Mouse (Mus musculus) intestine, embryonic 15.5 days (tissue): Measurements from ENCODE around the gene Kpnb1. TPM values are rescaled to one million over a fixed set of nuclear protein-coding genes. Genes with fewer than 3 reads are reported as not detected.
A peak's percentile ranks its signal among the peaks of the same experiment; 100 is the strongest.

ENCODE experiments used
- ATAC-seq: fragments of 200-750 bp; cut with Nextera tagmentation; 2 replicates; pipeline ENCODE4 v1.8.0; 2017; ENCODE audit warnings: moderate TSS enrichment, moderate library complexity
- H3K27ac ChIP-seq: fragments of 300-500 bp; sonication (generic); 2 replicates; pipeline ENCODE4 v1.5.1; 2015; ENCODE audit warnings: mild to moderate bottlenecking, inconsistent platforms
- H3K27me3 ChIP-seq: fragments of 300-500 bp; sonication (generic); replicated peaks from 2 replicates; pipeline ENCODE4 v1.6.1; 2015; ENCODE audit warnings: inconsistent platforms
- H3K36me3 ChIP-seq: fragments of 300-500 bp; sonication (generic); 2 replicates; pipeline ENCODE4 v1.6.1; 2015; ENCODE audit warnings: inconsistent platforms
- H3K4me1 ChIP-seq: fragments of 300-500 bp; sonication (generic); replicated peaks from 2 replicates; pipeline ENCODE4 v1.6.1; 2015; ENCODE audit warnings: inconsistent platforms
- H3K4me2 ChIP-seq: fragments of 300-500 bp; sonication (generic); replicated peaks from 2 replicates; pipeline ENCODE4 v1.6.1; 2015; ENCODE audit warnings: mild to moderate bottlenecking, inconsistent platforms
- H3K4me3 ChIP-seq: fragments of 300-500 bp; sonication (generic); replicated peaks from 2 replicates; pipeline ENCODE4 v1.5.1; 2015; ENCODE audit warnings: inconsistent platforms
- H3K9ac ChIP-seq: fragments of 300-500 bp; sonication (generic); 2 replicates; pipeline ENCODE4 v1.6.1; 2015; ENCODE audit warnings: inconsistent platforms
- H3K9me3 ChIP-seq: fragments of 300-500 bp; sonication (generic); 2 replicates; pipeline ENCODE4 v1.6.1; 2016; ENCODE audit warnings: inconsistent platforms
- WGBS: fragments of 180-500 bp; shearing (Covaris S2); methylation state at CpG from one replicate; pipeline ENCODE4 v1.1.7; 2015; 5-methylcytosine and 5-hydroxymethylcytosine counted together
- polyA plus RNA-seq: library from polyadenylated mRNA; unstranded; fragments of >200 nt; fragmentation: Nextera tagmentation; extraction: Ambion mirVana; gene quantifications from 2 replicates; pipeline ENCODE4 v1.2.1, GENCODE M21; 2015

Kpnb1 gene
- polyA plus RNA-seq, 1 experiment from 2014 or later = 49.2 TPM

- Histone ChIP-seq H3K27me3 (no peaks in the 10 kb centered on the region), H3K4me1 (peaks cover 3% of the 10 kb centered on the region), H3K36me3 (peaks cover 48% of the 10 kb centered on the region), H3K4me2 (no peak overlapping the region), H3K9me3 (no peaks in the 10 kb centered on the region), H3K4me3 (no peak overlapping the region), H3K9ac (no peak overlapping the region), H3K27ac (no peak overlapping the region)
- 81% methylated on average over 3 of the region's 3 CpGs for WGBS
- ATAC-seq = no peak
These were observed 5.2 kb downstream of the Kpnb1 start for GRCm38 (mm10) chr11:97182446-97182845.

- Histone ChIP-seq H3K9me3 (no peaks in the 10 kb centered on the region), H3K27me3 (no peaks in the 10 kb centered on the region), H3K4me3 (no peak overlapping the region), H3K27ac (no peak overlapping the region), H3K9ac (no peak overlapping the region), H3K4me2 (no peak overlapping the region), H3K36me3 (peaks cover 55% of the 10 kb centered on the region), H3K4me1 (peaks cover 3% of the 10 kb centered on the region)
- WGBS = 72% methylated on average over 5 of the region's 5 CpGs
- ATAC-seq = no peak
These were observed 6.6 kb downstream of the Kpnb1 start for GRCm38 (mm10) chr11:97181061-97181460.

GRCm38 (mm10) chr11:97178198-97178597 is 9.5 kb downstream of the Kpnb1 start:
- no peaks in the 10 kb centered on the region for H3K9me3 ChIP-seq
- 93% methylated on average over 2 of the region's 2 CpGs for WGBS
- no peaks in the 10 kb centered on the region; the same call in 1 of the 2 replicates for H3K4me1 ChIP-seq
- H3K4me2 ChIP-seq = no peak overlapping the region
- H3K36me3 ChIP-seq = peaks cover 65% of the 10 kb centered on the region
- no peak overlapping the region for H3K4me3 ChIP-seq
- ATAC-seq = no peak
- no peaks in the 10 kb centered on the region for H3K27me3 ChIP-seq
- no peak overlapping the region for H3K27ac ChIP-seq
- no peak overlapping the region for H3K9ac ChIP-seq

GRCm38 (mm10) chr11:97176851-97177250 is 10.8 kb downstream of the Kpnb1 start:
- no peaks in the 10 kb centered on the region; the same call in 1 of the 2 replicates for H3K4me1 ChIP-seq
- WGBS = 53% methylated on average over 3 of the region's 3 CpGs
- H3K9me3 ChIP-seq = no peaks in the 10 kb centered on the region
- H3K9ac ChIP-seq = no peak overlapping the region
- no peak overlapping the region for H3K4me3 ChIP-seq
- H3K27me3 ChIP-seq = no peaks in the 10 kb centered on the region
- no peak for ATAC-seq
- no peak overlapping the region for H3K27ac ChIP-seq
- no peak overlapping the region for H3K4me2 ChIP-seq
- peaks cover 62% of the 10 kb centered on the region for H3K36me3 ChIP-seq

- H3K9me3 ChIP-seq = no peaks in the 10 kb centered on the region
These were observed 12.2 kb downstream of the Kpnb1 start for GRCm38 (mm10) chr11:97175499-97175898.

GRCm38 (mm10) chr11:97160341-97160740 is 27.3 kb downstream of the Kpnb1 start:
- ATAC-seq = no peak

More at GRCm38 (mm10) chr11:97175499-97175898, 12.2 kb downstream of the Kpnb1 start:
- Histone ChIP-seq H3K4me3 (no peak overlapping the region), H3K9ac (no peak overlapping the region), H3K36me3 (peaks cover 61% of the 10 kb centered on the region), H3K27me3 (no peaks in the 10 kb centered on the region), H3K4me1 (no peaks in the 10 kb centered on the region; the same call in 1 of the 2 replicates), H3K27ac (no peak overlapping the region), H3K4me2 (no peak overlapping the region)
- ATAC-seq = no peak
- WGBS = 89% methylated on average over 7 of the region's 7 CpGs

GRCm38 (mm10) chr11:97156999-97157398 is 30.7 kb downstream of the Kpnb1 start:
- H3K9me3 ChIP-seq = no peaks in the 10 kb centered on the region
- H3K36me3 ChIP-seq = peaks cover 30% of the 10 kb centered on the region
- H3K4me3 ChIP-seq = no peak overlapping the region
- peaks cover 9% of the 10 kb centered on the region for H3K4me1 ChIP-seq
- WGBS = 78% methylated on average over 7 of the region's 7 CpGs
- H3K27me3 ChIP-seq = no peaks in the 10 kb centered on the region
- no peak overlapping the region for H3K4me2 ChIP-seq
- H3K27ac ChIP-seq = no peak overlapping the region
- ATAC-seq = no peak
- no peak overlapping the region for H3K9ac ChIP-seq

More at GRCm38 (mm10) chr11:97160341-97160740, 27.3 kb downstream of the Kpnb1 start:
- no peaks in the 10 kb centered on the region for H3K9me3 ChIP-seq
- H3K4me2 ChIP-seq = no peak overlapping the region
- H3K27me3 ChIP-seq = no peaks in the 10 kb centered on the region
- peaks cover 51% of the 10 kb centered on the region for H3K36me3 ChIP-seq
- WGBS = 66% methylated on average over 6 of the region's 6 CpGs
- no peak overlapping the region for H3K27ac ChIP-seq
- H3K4me3 ChIP-seq = no peak overlapping the region
- no peaks in the 10 kb centered on the region for H3K4me1 ChIP-seq
- no peak overlapping the region for H3K9ac ChIP-seq

- Histone ChIP-seq H3K4me3 (peak overlapping the region; percentile 3; the same call in 1 of the 2 replicates), H3K4me2 (peak overlapping the region; percentile 96), H3K9me3 (no peaks in the 10 kb centered on the region), H3K36me3 (peaks cover 7% of the 10 kb centered on the region; the same call in 1 of the 2 replicates), H3K9ac (no peak overlapping the region), H3K4me1 (peaks cover 35% of the 10 kb centered on the region), H3K27ac (no peak overlapping the region), H3K27me3 (0 out of 2 replicates have a peak, but pooled peaks cover 3% of the 10 kb centered on the region)
- ATAC-seq = no peak
- WGBS = 32% methylated on average over 10 of the region's 10 CpGs
These were observed 34.9 kb downstream of the Kpnb1 start for GRCm38 (mm10) chr11:97152662-97153287.

- Histone ChIP-seq H3K9ac (no peak overlapping the region), H3K36me3 (peaks cover 5% of the 10 kb centered on the region; the same call in 1 of the 2 replicates), H3K4me2 (peak overlapping the region; percentile 96), H3K4me1 (peaks cover 35% of the 10 kb centered on the region), H3K9me3 (no peaks in the 10 kb centered on the region), H3K27ac (no peak overlapping the region), H3K4me3 (peak overlapping the region; percentile 72), H3K27me3 (0 out of 2 replicates have a peak, but pooled peaks cover 3% of the 10 kb centered on the region)
- 3% methylated on average over 11 of the region's 11 CpGs for WGBS
- no peak for ATAC-seq
These were observed 35.7 kb downstream of the Kpnb1 start for GRCm38 (mm10) chr11:97152023-97152426.

GRCm38 (mm10) chr11:97151343-97151801 is 36.3 kb downstream of the Kpnb1 start, which contains the start of gene Tbkbp1:
Tbkbp1 (minus strand) TSS chr11:97151495.
- ATAC-seq = peak; percentile 19; the same call in 1 of the 2 replicates
- Histone ChIP-seq H3K4me1 (peaks cover 37% of the 10 kb centered on the region), H3K9ac (peak within 1 kb of the TSS; percentile 65)

GRCm38 (mm10) chr11:97150411-97151330 is 37.0 kb downstream of the Kpnb1 start:
- under 1% methylated on average over 88 of the region's 102 CpGs for WGBS
- H3K4me2 ChIP-seq = peak overlapping the region; percentile 96
- ATAC-seq = peak; percentile 74
- no peaks in the 10 kb centered on the region for H3K9me3 ChIP-seq
- peaks cover 4% of the 10 kb centered on the region for H3K36me3 ChIP-seq
- H3K27me3 ChIP-seq = 0 out of 2 replicates have a peak, but pooled peaks cover 3% of the 10 kb centered on the region
- peak overlapping the region; percentile 81 for H3K27ac ChIP-seq
- H3K9ac ChIP-seq = peak overlapping the region; percentile 65
- peaks cover 40% of the 10 kb centered on the region for H3K4me1 ChIP-seq
- H3K4me3 ChIP-seq = peak overlapping the region; percentile 72

More at GRCm38 (mm10) chr11:97151343-97151801, 36.3 kb downstream of the Kpnb1 start, which contains the start of gene Tbkbp1:
- Histone ChIP-seq H3K9me3 (no peaks in the 10 kb centered on the region), H3K27ac (peak within 1 kb of the TSS; percentile 81), H3K4me3 (peak within 1 kb of the TSS; percentile 72), H3K4me2 (peak within 1 kb of the TSS; percentile 96), H3K27me3 (0 out of 2 replicates have a peak, but pooled peaks cover 3% of the 10 kb centered on the region), H3K36me3 (peaks cover 4% of the 10 kb centered on the region; the same call in 1 of the 2 replicates)
- 1% methylated on average over 25 of the region's 64 CpGs for WGBS

- Histone ChIP-seq H3K27me3 (0 out of 2 replicates have a peak, but pooled peaks cover 3% of the 10 kb centered on the region), H3K9me3 (no peaks in the 10 kb centered on the region), H3K27ac (peak overlapping the region; percentile 81), H3K36me3 (peaks cover 2% of the 10 kb centered on the region), H3K4me2 (peak overlapping the region; percentile 96), H3K4me1 (peaks cover 40% of the 10 kb centered on the region), H3K4me3 (peak overlapping the region; percentile 72), H3K9ac (peak overlapping the region; percentile 65)
- WGBS = 8% methylated on average over 14 of the region's 14 CpGs
- ATAC-seq = peak; percentile 31
These were observed 37.7 kb downstream of the Kpnb1 start for GRCm38 (mm10) chr11:97149995-97150410.
